Mouse (Mus musculus) neural tube, embryonic 11.5 days (tissue): ENCODE measurements at regions not wholly inside any gene's neighbourhood (a gene's known extent, or its start where the extent isn't known, plus 50 kb on each side); places are given as distances from the start of the nearest gene placed in this dataset.
A peak's percentile ranks its signal among the peaks of the same experiment; 100 is the strongest.

Source experiments
- ATAC-seq: fragments of 200-750 bp; cut with Nextera tagmentation; 2 replicates; pipeline ENCODE4 v1.8.0; 2017; ENCODE audit warnings: moderate number of reproducible peaks, mild to moderate bottlenecking, moderate TSS enrichment, moderate library complexity; ENCODE audit not compliant: insufficient read depth, low FRiP score, low TSS enrichment
- DNase-seq: peaks from one replicate; pipeline ENCODE4 v3.0.0-alpha.2; 2015; ENCODE audit warnings: low spot score
- H3K27ac ChIP-seq: fragments of 300-500 bp; sonication (generic); 2 replicates; pipeline ENCODE4 v1.5.1; 2014; ENCODE audit warnings: low read depth, mild to moderate bottlenecking, low read length
- H3K27me3 ChIP-seq: fragments of 300-500 bp; sonication (generic); 2 replicates; pipeline ENCODE4 v1.6.1; 2014; ENCODE audit warnings: mild to moderate bottlenecking, low read length, mixed read lengths; ENCODE audit not compliant: control insufficient read depth, insufficient read depth
- H3K36me3 ChIP-seq: fragments of 300-500 bp; sonication (generic); 2 replicates; pipeline ENCODE4 v1.6.1; 2014; ENCODE audit warnings: mild to moderate bottlenecking, low read length, moderate library complexity, mixed read lengths; ENCODE audit not compliant: control insufficient read depth, insufficient read depth
- H3K4me1 ChIP-seq: fragments of 300-500 bp; sonication (generic); 2 replicates; pipeline ENCODE4 v1.6.1; 2014; ENCODE audit warnings: low read length, mixed read lengths; ENCODE audit not compliant: control insufficient read depth, insufficient read depth
- H3K4me2 ChIP-seq: fragments of 300-500 bp; sonication (generic); 2 replicates; pipeline ENCODE4 v1.6.1; 2014; ENCODE audit warnings: low read depth, mild to moderate bottlenecking, moderate library complexity
- H3K4me3 ChIP-seq: fragments of 300-500 bp; sonication (generic); 2 replicates; pipeline ENCODE4 v1.5.1; 2014; ENCODE audit warnings: low read depth, low read length
- H3K9ac ChIP-seq: fragments of 300-500 bp; sonication (generic); 2 replicates; pipeline ENCODE4 v1.6.1; 2014; ENCODE audit warnings: mild to moderate bottlenecking, low read length
- H3K9me3 ChIP-seq: fragments of 300-500 bp; sonication (generic); 2 replicates; pipeline ENCODE4 v1.6.1; 2016; ENCODE audit warnings: low read length; ENCODE audit not compliant: control insufficient read depth
- WGBS: fragments of 180-500 bp; shearing (Covaris S2); extraction: QIAGEN DNeasy Blood & Tissue Kit; methylation state at CpG from one replicate; pipeline ENCODE4 v1.1.7; 2014; 5-methylcytosine and 5-hydroxymethylcytosine counted together

- DNase-seq (no peak), ATAC-seq (no peak)
- H3K9ac ChIP-seq = no peak overlapping the region
- no peaks in the 10 kb centered on the region for H3K4me1 ChIP-seq
- H3K4me2 ChIP-seq = no peak overlapping the region
- H3K9me3 ChIP-seq = no peaks in the 10 kb centered on the region
- 92% methylated on average over 7 of the region's 7 CpGs for WGBS
- no peaks in the 10 kb centered on the region for H3K36me3 ChIP-seq
- no peaks in the 10 kb centered on the region for H3K27me3 ChIP-seq
- no peak overlapping the region for H3K27ac ChIP-seq
- no peak overlapping the region for H3K4me3 ChIP-seq
Observed at GRCm38 (mm10) chr4:55188716-55189115, 161.1 kb upstream of the Rad23b start.

- no peaks in the 10 kb centered on the region for H3K36me3 ChIP-seq
- WGBS = 87% methylated on average over 6 of the region's 6 CpGs
- no peak overlapping the region for H3K4me2 ChIP-seq
- ATAC-seq = no peak
- no peaks in the 10 kb centered on the region for H3K9me3 ChIP-seq
- H3K4me3 ChIP-seq = no peak overlapping the region
- H3K27me3 ChIP-seq = no peaks in the 10 kb centered on the region
- no peak overlapping the region for H3K27ac ChIP-seq
- DNase-seq = no peak
- no peak overlapping the region for H3K9ac ChIP-seq
- no peaks in the 10 kb centered on the region for H3K4me1 ChIP-seq
Observed at GRCm38 (mm10) chr4:55190586-55190985, 159.3 kb upstream of the Rad23b start.

GRCm38 (mm10) chr4:55194061-55194460, 155.8 kb upstream of the Rad23b start:
- no peak for ATAC-seq
- Histone ChIP-seq H3K4me2 (no peak overlapping the region), H3K9me3 (no peaks in the 10 kb centered on the region), H3K4me1 (no peaks in the 10 kb centered on the region), H3K36me3 (no peaks in the 10 kb centered on the region), H3K4me3 (no peak overlapping the region), H3K27me3 (no peaks in the 10 kb centered on the region), H3K9ac (no peak overlapping the region), H3K27ac (no peak overlapping the region)
- whole genome bisulfite sequencing = 89% methylated on average over 1 of the region's 1 CpGs
- DNase-seq = no peak

DNA sequence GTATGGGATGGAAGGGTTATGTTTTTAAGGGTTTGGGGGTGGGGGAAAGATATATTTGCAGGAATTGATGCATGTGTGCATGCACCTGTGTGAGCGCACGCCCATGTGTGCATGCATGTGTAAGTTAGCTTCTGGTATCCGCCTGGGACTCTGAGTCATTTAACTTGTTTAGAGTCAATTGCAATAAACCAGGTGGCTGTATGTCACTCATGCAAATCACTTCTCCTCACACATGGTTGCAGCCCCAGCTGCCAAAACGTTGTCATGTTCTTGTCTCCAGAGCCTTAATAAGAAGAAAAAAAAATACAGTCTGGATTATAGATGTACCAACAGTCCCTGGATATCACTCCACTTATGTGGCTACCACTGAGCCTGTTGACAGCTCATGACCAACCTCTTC, 155.3 kb upstream of the Rad23b start:
- Histone ChIP-seq H3K4me1 (no peaks in the 10 kb centered on the region), H3K27ac (no peak overlapping the region), H3K4me3 (no peak overlapping the region), H3K9me3 (no peaks in the 10 kb centered on the region), H3K27me3 (no peaks in the 10 kb centered on the region), H3K9ac (no peak overlapping the region), H3K36me3 (no peaks in the 10 kb centered on the region), H3K4me2 (no peak overlapping the region)
- ATAC-seq = no peak
- 86% methylated on average over 4 of the region's 4 CpGs for WGBS
- no peak for DNase-seq

- peak; percentile 35 for DNase-seq
- Histone ChIP-seq H3K4me2 (no peak overlapping the region), H3K27ac (no peak overlapping the region), H3K27me3 (no peaks in the 10 kb centered on the region), H3K9me3 (no peaks in the 10 kb centered on the region), H3K9ac (no peak overlapping the region), H3K4me3 (no peak overlapping the region), H3K36me3 (no peaks in the 10 kb centered on the region), H3K4me1 (peaks cover 7% of the 10 kb centered on the region; the same call in 1 of the 2 replicates)
- 41% methylated on average over 20 of the region's 20 CpGs for WGBS
- no peak for ATAC-seq
Observed at GRCm38 (mm10) chr4:55203731-55204710, 145.8 kb upstream of the Rad23b start.

DNA sequence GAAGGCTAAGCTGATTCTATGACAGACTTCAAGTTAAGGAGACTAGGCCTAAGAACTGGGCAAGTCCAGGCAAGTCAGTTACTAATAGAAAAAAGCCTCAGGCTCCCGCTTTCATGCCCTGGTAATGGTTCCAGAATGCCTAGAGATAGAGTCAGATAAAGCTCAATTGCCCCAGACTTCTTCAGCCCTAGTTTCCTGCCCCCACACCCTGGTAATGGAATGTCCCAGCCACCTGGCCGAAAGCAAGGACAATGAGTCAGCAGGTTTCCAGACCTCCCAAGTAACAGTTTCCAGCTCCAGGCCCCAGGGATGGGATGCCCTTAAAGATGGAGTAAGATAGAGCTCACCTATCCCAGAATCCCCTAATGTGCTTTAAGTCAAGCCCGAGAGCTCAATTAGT, 143.6 kb upstream of the Rad23b start:
- Histone ChIP-seq H3K4me2 (no peak overlapping the region), H3K36me3 (no peaks in the 10 kb centered on the region), H3K27ac (no peak overlapping the region), H3K27me3 (no peaks in the 10 kb centered on the region), H3K9ac (no peak overlapping the region), H3K4me1 (peaks cover 10% of the 10 kb centered on the region; the same call in 1 of the 2 replicates), H3K9me3 (no peaks in the 10 kb centered on the region), H3K4me3 (no peak overlapping the region)
- ATAC-seq (no peak), DNase-seq (peak; percentile 16)
- WGBS = 85% methylated on average over 3 of the region's 3 CpGs

GRCm38 (mm10) chr4:55207749-55208385, 142.0 kb upstream of the Rad23b start:
- no peak overlapping the region for H3K4me2 ChIP-seq
- H3K9me3 ChIP-seq = no peaks in the 10 kb centered on the region
- WGBS = 39% methylated on average over 13 of the region's 13 CpGs
- no peak overlapping the region for H3K4me3 ChIP-seq
- peaks cover 10% of the 10 kb centered on the region; the same call in 1 of the 2 replicates for H3K4me1 ChIP-seq
- no peak for DNase-seq
- no peak for ATAC-seq
- H3K27me3 ChIP-seq = no peaks in the 10 kb centered on the region
- 0 out of 2 replicates have a peak overlapping the region, but pooled peaks have one; percentile 23 for H3K27ac ChIP-seq
- H3K9ac ChIP-seq = no peak overlapping the region; the same call in 1 of the 2 replicates
- no peaks in the 10 kb centered on the region for H3K36me3 ChIP-seq

DNA sequence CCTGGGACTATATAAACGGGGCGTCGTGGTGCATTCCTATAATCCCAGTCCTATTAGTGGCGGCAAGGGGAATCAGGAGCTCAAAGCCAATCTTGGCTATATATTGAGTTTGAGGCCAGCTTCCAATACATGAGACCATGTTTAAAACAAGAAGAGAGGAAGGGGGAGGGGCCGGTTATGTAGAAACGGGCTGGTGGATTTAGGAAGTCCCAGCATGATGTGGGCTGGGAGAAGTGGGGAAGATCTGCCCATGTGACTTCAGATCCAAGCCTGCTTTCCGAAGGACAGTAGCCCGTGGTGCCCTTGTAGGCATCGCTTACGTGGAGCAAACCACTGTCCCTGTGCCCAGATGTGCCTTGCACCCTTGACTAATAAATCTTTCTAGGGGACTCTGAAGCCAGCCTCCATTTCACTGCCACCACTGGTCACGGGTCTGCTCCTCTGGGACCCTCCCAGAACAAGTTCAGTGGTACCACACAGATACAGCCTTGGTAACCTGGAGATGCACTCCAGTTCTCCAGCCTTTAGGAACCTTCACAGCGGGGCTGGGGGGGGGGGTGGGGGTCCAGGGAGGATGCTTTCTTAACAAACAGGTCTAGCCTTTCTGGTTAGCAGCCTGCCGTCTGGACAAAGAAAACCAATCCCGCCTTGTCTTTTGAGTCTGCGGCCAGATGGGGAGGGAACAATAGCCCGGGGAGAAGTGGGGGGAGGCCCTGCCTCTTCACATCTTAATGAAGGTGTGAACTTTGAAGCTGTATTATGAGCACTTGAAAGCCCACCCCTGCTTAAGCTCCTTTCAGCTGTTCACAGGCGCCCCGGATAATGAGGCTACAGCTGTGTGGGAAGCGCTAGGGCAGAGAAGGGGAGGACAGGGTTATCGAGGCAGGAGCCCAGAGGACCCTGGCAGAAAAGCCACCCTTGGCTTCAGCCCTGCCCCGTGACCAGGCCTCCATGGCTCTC, 141.2 kb upstream of the Rad23b start:
- peak overlapping the region; percentile 32; the same call in 1 of the 2 replicates for H3K9ac ChIP-seq
- H3K27ac ChIP-seq = 0 out of 2 replicates have a peak overlapping the region, but pooled peaks have one; percentile 27
- 5% methylated on average over 21 of the region's 21 CpGs for WGBS

More for the DNA sequence above, 141.2 kb upstream of the Rad23b start:
- H3K27me3 ChIP-seq = no peaks in the 10 kb centered on the region
- no peaks in the 10 kb centered on the region for H3K9me3 ChIP-seq
- ATAC-seq (peak; percentile 72), DNase-seq (peak; percentile 66)
- H3K36me3 ChIP-seq = no peaks in the 10 kb centered on the region
- peak overlapping the region; percentile 27 for H3K4me2 ChIP-seq
- H3K4me1 ChIP-seq = peaks cover 10% of the 10 kb centered on the region; the same call in 1 of the 2 replicates
- H3K4me3 ChIP-seq = no peak overlapping the region
